Mouse (Mus musculus) adrenal gland, adult 8-10 months (tissue): ENCODE data around the gene Creld2. TPM values are rescaled to one million over a fixed set of nuclear protein-coding genes. Genes with fewer than 3 reads are reported as not detected.
A peak's percentile ranks its signal among the peaks of the same experiment; 100 is the strongest.
"Not testable (repeated sequence)": the region's sequence is repeated elsewhere in the genome, so short reads cannot be mapped to it uniquely, and the experiment has no call there.

Experiments
- DNase-seq: peaks from one replicate; pipeline ENCODE4 v3.0.0; 2022
- total RNA-seq, 4 experiments: library from RNA; stranded (reverse); gene quantifications; 2 replicates each; pipeline ENCODE4 v1.2.4; 2022

Creld2 gene
- 10 to 100 TPM; 40.3 to 51.5 (median 49.2) TPM for total RNA-seq

GRCm38 (mm10) chr15:88819026-88819905 lies at the start of gene Creld2, which contains the start of gene Alg12:
TSS of gene Creld2 (plus strand) at chr15:88819646.
TSS of gene Alg12 (minus strand) at chr15:88819318.
- DNase-seq: peak; percentile 100

- not testable (repeated sequence) for DNase-seq
Measured at GRCm38 (mm10) chr15:88774630-88775029, 44.8 kb upstream of the Creld2 start.

DNA sequence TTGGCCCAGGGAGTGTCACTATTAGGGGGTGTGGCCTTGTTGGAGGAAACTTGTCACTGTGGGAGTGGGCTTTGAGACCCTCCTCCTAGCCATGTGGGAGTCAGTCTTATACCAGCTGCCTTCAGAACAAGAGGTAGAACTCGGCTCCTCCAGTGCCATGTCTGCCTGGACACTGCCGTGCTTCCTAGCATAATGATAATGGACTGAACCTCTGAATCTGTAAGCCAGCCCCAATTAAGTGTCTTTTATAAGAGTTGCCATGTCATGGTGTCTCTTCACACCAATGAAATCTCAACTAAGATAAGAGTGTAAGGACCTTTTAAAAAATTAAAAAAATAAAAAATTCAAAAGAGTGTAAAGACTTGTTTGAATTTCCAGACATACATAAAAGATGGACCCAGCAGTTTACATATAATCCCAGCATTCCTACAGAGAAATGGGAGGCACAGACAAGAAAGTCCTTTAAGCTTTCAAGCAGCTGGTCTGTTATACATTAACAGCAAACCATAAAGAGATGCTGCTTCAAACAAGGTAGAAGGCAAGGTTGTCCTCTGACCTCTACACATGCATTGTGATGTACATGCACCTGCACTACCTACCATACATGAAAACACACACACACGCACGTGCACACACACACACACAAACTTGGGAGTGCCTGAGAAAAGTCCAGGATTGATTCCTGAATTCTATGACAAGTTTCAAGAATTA lies 27.2 kb upstream of the Creld2 start:
- no peak for DNase-seq

DNA sequence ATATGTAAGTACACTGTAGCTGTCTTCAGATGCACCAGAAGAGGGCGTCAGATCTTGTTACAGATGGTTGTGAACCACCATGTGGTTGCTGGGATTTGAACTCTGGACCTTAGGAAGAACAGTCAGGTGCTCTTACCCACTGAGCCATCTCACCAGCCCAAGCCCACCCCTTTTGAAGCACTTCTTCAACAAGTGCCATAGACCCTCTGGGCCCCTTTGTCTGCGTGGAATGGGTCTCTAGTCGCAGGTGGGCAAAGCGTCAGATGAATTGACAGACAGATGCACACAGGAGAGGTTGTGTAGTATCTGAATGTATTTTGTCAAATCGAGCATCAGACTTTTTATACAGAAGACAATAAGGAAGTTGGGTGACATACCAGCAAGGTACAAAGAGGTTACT lies 24.7 kb upstream of the Creld2 start:
- not testable (repeated sequence) for DNase-seq

- no peak for DNase-seq
Measured at GRCm38 (mm10) chr15:88799950-88800371, 19.5 kb upstream of the Creld2 start.

DNA sequence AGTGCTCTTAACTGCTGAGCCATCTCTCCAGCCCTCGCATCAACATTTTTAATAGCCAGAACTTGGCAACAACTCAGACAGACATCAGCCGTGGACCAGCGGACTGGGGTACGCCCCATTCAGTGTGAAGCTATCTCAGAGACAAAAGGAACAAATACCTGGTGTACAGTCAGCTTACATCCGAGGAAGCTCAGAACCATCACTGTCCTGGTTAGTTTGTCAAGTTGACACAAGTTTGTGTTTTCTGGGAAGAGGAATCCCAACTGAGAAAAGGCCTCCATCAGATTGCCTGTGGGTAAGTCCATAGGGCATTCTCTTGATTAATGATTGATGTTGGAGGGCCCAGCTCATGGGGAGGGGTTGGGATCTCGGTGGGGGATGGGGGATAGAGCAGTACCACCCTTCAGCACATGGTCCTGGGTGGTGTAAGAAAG lies 18.5 kb upstream of the Creld2 start:
- DNase-seq: no peak

DNA sequence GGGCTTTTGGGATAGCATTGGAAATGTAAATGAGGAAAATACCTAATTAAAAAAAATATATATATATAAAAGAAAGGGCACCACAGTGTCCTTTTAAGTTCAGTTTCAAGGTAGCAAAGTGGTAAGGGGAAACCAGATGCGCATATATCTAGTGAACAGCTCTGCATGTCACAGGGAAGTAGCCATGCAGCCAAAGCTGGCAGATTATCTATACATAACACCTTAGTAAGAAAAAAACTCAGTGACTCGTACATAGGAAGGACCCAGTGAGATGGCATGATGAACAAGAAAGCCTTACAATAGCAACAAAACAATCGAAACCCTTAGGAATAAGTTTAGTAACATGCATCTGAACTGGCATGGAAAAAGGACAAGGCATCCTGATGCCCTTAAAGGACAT lies 17.5 kb upstream of the Creld2 start:
- DNase-seq: no peak

DNA sequence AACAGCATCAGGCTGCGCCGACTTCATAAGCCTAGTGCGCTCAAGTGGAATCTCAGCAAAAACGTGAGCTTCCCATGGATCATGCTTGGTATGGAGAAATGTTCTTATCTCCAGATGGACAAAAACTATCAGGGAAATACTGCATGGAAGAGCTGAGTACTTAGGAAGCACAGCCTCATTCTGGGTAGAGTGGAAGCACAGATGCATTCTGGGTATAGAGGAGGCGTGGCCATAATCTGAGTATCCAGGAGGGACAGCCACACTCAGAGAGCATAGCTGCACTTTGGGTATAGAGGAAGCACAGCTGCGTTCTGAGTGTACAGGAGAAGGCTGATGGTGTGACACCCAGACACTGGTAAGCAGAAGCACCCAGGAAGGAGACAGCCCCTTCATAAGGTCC lies 17.1 kb upstream of the Creld2 start:
- DNase-seq: no peak

DNA sequence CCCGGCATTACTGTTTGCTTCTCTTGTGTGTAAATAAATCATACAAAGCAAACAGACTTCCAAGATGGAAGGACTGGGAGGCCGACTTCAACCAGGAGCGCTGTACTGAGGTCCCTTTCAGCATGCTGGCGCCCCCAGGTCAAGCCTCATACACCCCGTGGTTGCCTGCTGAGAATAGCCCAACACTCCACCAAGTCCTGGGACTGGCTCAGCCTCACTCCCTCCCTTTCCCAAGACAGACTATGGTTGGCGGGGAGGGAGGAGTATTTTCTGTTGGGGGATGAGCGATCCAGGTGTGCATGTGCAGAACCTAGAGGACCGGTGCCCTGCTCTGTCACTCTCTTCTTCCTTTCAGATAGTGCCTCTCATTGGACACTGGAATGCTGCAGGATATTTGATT lies 11.3 kb upstream of the Creld2 start:
- DNase-seq: no peak

- DNase-seq: no peak
Measured at GRCm38 (mm10) chr15:88810369-88810768, 9.1 kb upstream of the Creld2 start.

GRCm38 (mm10) chr15:88813262-88813661 lies 6.2 kb upstream of the Creld2 start:
- DNase-seq: no peak

DNA sequence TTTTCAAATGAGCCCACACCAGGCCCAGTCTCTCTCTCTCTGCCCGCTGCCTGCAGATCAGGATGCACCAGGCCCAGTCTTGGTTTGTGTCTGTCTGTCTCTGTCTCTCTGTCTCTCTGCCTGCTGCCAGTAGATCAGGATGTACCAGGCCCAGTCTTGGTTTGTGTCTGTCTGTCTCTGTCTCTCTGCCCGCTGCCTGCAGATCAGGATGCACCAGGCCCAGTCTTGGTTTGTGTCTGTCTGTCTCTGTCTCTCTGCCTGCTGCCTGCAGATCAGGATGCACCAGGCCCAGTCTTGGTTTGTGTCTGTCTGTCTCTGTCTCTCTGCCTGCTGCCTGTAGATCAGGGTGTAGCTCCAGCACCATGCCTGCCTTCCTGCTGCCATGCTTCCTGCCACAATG lies 5.6 kb upstream of the Creld2 start:
- DNase-seq: not testable (repeated sequence)

DNA sequence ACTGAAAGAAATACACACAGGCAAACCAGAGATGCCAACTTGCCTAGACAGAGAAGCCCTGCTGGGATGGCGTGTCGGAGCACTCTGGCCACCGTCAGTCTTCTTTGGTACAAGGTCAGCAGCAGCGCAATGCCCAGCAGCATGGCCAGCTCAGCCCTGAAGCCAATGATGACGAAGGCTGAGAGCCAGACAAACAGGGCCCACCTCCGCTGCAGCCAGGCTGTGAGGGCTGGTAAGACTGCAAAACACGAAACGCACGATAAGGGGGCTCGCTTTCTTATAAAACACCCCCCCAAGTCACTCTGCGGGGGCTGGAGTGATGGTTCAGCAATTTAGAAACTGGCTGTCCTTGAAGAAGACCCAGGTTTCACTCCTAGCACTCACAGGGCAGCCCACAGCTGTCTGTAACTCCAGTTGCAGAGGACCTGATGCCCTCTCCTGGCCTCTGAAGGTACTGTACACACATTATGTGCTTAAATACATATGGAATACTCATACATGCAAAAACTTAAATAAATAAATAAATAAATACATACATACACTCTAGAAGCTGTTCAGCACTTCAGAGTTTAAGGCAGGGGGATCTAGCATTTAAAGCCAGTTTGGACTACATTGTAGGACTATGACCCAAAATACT lies 4.9 kb upstream of the Creld2 start:
- DNase-seq: no peak

DNA sequence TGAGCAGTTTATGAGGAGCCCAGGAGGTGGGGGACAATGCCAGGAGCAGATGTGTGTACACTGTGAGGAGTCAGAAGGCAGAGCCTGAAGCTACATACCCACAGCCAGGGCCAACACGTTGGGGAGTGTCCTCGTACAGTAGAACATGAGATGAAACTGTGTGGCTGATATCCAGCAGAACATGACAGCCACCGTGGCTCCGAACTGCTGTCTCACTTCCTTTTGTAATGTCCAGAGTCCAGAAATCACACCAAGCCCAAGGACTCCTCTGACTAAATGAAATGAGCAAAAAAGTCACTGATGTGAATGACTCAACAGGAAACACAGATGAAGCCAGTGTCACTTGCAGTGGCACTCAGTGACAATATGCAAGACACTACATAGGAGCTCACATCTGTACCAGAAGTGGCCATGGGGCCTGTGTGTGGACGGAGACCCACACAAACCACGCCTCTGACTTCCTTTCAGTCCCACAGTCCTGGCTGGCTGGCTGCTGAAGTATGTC lies 4.2 kb upstream of the Creld2 start:
- no peak for DNase-seq

GRCm38 (mm10) chr15:88819906-88820303 lies 459 bp downstream of the Creld2 start:
- DNase-seq: no peak

- DNase-seq: no peak
Measured at GRCm38 (mm10) chr15:88821403-88821802, 2.0 kb downstream of the Creld2 start.

DNA sequence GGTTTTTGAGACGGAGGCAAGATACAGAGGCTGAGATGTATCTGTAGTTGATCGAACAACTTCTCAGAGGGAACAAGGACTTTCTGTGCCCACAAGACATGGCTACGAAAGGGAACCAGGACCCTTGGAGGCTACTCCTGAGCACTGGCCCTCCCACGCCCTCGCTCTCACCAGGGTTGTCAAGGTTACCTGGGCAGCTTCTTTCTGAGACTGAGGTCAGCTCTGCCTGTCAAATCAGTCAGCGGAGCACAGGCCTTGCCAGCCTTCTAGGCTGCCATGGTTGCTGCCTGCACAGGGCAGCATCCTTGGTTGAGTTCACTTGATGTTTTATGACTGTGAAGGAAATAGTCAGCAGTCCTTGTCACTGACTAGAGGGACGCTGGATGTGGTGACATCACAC lies 3.1 kb downstream of the Creld2 start:
- DNase-seq: no peak

GRCm38 (mm10) chr15:88823376-88823775 lies 3.9 kb downstream of the Creld2 start:
- DNase-seq: no peak

- no peak for DNase-seq
Measured at GRCm38 (mm10) chr15:88827466-88827865, 8.0 kb downstream of the Creld2 start.

DNA sequence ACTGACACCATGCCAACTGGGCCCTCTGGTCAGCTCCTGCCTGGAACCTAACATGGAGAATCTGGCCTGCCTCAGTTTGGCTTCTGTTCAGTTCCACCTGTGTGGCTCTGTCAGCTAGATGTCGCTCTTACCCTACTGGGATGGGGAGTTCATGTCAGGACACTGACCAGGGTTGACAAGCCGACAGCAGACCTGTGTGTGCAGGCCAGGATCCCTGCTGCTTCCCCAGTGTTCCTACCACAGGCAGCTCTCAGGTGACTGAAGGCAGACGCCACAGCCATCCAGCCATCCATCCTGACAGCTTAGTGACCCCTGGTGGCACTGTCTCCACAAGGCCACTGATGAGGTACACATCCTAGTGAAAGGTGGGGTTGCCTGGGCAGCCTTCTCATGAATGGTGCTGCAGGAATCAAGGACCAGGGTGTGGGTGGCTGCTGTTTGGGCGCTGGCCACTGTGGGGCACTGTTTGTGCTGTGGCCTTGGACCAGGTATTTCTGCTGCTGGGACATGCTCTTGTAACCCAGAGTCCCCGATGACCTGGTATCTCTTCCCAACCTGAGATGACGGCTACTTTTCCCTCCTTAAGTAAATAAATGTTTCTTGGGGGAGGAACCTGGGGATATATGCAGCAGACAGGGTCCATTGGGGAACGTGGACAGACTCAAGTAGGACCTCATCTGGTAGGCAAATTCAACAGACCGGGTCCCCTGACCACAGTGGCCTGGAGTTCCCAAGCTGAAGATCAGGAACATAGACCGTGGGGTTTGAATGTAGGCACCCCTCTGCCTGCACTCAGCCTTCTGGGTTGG lies 8.7 kb downstream of the Creld2 start:
- DNase-seq: peak; percentile 65

DNA sequence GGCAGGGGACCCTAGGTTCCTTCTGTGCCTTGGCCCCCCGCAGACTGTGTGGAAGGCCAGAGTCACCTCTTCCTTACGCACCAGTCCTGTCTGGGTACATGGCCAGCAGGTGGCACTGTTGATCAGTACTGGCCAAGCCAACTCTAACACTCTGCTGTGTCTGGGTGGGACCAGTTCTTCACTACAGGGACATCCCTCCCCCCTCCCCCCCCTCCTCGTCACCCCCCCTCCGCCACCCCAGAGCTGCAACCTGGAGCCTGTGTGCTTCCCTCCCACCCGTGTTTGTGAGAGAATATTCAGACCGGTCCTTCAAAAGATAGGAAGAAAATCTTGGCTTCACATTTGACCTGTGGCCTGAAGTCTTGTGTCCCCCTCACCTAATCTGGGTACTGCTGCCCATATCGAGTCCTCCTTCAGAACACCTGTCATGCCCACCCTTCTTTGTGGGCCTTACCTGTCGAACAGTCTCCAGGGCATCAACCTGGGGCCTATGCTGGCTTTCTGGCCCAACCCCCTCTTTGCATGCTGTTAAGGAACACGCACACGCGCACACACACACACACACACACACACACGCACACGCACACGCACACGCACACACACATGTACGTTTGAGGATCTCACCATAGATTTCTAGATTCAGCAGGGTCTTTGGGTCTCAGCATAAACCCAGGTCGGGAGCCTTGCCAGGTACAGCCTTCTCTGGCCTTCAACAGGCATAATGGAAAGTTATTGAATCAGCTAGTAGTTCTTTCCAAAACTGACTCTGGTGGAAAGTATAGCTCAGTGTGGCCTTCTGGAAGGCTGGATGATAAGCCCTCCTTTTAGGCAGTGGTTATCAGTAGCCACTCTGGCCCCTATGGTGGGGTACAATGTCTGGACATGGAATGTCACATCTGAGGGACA lies 9.6 kb downstream of the Creld2 start:
- DNase-seq: peak; percentile 82
